Mouse (Mus musculus): Measurements from ENCODE around the gene Pola2. TPM values are rescaled to one million over a fixed set of nuclear protein-coding genes. Genes with fewer than 3 reads are reported as not detected.

Gene Pola2
- polyA plus RNA-seq, 1 experiment from 2014 or later: 32.1 TPM

- Histone ChIP-seq H3K4me3 (replicated peaks) (peak overlapping the region; percentile 14; the same call in 1 of the 2 replicates), H3K4me1 (replicated peaks) (peaks cover 8% of the 10 kb centered on the region), H3K4me2 (replicated peaks) (peak overlapping the region; percentile 42), H3K9ac (replicated peaks) (peak overlapping the region; percentile 57), H3K27ac (peak overlapping the region; percentile 44), H3K27me3 (no peaks in the 10 kb centered on the region), H3K36me3 (no peaks in the 10 kb centered on the region), H3K9me3 (no peaks in the 10 kb centered on the region)
- peak; percentile 81 for ATAC-seq
- WGBS: 8% methylated on average over 12 of the region's 13 CpGs
These were observed 24.9 kb upstream of the Pola2 start for GRCm38 (mm10) chr19:5988815-5989452.

DNA sequence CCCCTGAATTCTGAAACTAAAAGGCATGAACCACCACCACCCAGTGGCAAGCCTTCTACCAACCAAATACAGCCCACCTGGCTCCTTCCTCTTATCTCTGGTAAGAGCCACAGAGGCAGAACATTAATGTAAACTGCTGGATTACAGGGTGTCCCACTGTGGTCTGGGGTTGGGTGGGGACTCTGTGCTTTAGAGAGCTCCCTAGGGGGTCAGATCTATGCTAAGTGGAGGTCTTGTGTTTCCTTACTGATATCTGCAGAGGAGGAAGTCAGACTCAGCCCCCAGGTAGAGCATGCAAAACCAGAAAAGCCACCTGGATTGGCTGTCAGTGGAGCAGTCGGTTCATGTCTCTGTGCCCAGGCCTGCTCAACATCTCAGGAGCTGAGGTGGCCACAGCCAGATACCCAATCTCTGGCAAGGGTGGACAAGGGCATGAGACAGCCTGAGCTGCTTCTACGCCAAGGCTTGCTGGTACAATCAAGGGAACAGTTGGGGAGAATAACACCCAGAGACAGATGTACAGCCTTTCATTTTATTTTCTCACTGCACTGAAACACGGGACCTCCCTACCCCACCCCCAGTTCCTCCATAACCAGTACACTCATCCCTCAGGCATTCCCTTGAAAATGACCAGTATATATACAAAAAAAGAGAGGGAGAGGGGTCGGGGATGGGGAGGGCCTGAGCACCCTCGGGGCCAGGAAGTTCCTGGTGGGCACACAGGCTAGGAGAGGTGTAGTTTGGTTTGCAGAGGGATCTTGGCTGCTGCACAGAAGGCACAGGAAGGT lies 24.2 kb upstream of the Pola2 start:
- no peaks in the 10 kb centered on the region for H3K9me3 ChIP-seq
- H3K4me3 ChIP-seq (replicated peaks): no peak overlapping the region
- no peaks in the 10 kb centered on the region for H3K36me3 ChIP-seq
- H3K27ac ChIP-seq: no peak overlapping the region
- peaks cover 8% of the 10 kb centered on the region for H3K4me1 ChIP-seq (replicated peaks)
- H3K27me3 ChIP-seq: no peaks in the 10 kb centered on the region
- peak overlapping the region; percentile 57; the same call in 1 of the 2 replicates for H3K9ac ChIP-seq (replicated peaks)
- ATAC-seq: no peak
- H3K4me2 ChIP-seq (replicated peaks): no peak overlapping the region
- WGBS: 71% methylated on average over 5 of the region's 5 CpGs

DNA sequence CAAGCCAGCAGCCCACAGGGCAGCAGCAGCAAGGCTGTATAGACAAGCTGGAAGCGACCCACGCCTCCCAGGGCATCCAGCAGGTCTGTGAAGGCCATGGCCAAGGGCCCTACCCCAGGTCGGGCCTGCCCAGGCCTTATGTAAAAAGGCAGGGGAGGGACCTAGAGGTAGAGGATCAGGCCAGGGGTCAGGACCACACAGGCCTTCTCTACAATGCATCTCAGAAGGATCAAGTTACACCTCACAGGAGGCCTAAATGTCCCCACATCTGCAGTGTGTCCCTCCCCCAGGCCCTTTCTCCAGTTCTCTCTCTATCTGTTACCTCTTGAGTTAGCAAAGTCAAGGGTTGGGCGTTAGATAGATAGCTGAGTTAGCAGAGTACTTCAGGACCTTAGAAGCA lies 22.0 kb upstream of the Pola2 start, which contains the start of gene Slc22a20:
TSS of gene Slc22a20 (minus strand) at position 101 of the 400 bp plus-strand sequence.
- Histone ChIP-seq H3K4me2 (replicated peaks) (no peak within 1 kb of the TSS), H3K4me3 (replicated peaks) (no peak within 1 kb of the TSS), H3K9ac (replicated peaks) (no peak within 1 kb of the TSS), H3K27me3 (no peaks in the 10 kb centered on the region), H3K4me1 (replicated peaks) (peaks cover 8% of the 10 kb centered on the region), H3K27ac (no peak within 1 kb of the TSS), H3K36me3 (no peaks in the 10 kb centered on the region), H3K9me3 (no peaks in the 10 kb centered on the region)
- no peak for ATAC-seq
- 58% methylated on average over 4 of the region's 4 CpGs for WGBS

- Histone ChIP-seq H3K27ac (no peak overlapping the region), H3K4me1 (replicated peaks) (no peaks in the 10 kb centered on the region), H3K9ac (replicated peaks) (no peak overlapping the region), H3K4me2 (replicated peaks) (no peak overlapping the region), H3K36me3 (no peaks in the 10 kb centered on the region), H3K27me3 (no peaks in the 10 kb centered on the region), H3K4me3 (replicated peaks) (no peak overlapping the region), H3K9me3 (no peaks in the 10 kb centered on the region)
- ATAC-seq: no peak
- 86% methylated on average over 9 of the region's 9 CpGs for WGBS
These were observed 16.5 kb upstream of the Pola2 start for GRCm38 (mm10) chr19:5980477-5980876.

DNA sequence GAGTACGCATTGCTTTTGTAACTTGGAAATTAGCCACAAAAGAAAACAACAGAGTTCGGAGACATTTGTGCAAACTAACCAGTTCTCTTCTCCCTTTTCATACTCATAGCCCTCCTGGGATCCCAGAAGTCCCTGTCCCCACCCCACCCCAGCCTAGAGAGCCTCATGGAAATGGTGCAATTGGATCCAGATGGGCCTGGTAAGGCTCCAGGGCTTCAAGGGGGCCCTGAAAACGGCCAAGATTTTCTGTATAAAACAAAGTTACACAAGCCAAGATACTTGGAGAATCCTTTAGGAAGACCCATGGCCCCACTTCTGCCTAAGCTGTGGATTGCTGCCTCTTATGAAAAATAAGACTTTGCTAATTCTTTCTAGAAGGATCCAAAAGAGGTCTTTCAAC lies 13.7 kb upstream of the Pola2 start:
- H3K9ac ChIP-seq (replicated peaks): no peak overlapping the region
- H3K27ac ChIP-seq: no peak overlapping the region
- no peaks in the 10 kb centered on the region for H3K9me3 ChIP-seq
- no peak overlapping the region for H3K4me3 ChIP-seq (replicated peaks)
- no peaks in the 10 kb centered on the region for H3K4me1 ChIP-seq (replicated peaks)
- 84% methylated on average over 3 of the region's 3 CpGs for WGBS
- no peaks in the 10 kb centered on the region for H3K36me3 ChIP-seq
- no peak for ATAC-seq
- H3K4me2 ChIP-seq (replicated peaks): no peak overlapping the region
- H3K27me3 ChIP-seq: no peaks in the 10 kb centered on the region; the same call in 1 of the 2 replicates

GRCm38 (mm10) chr19:5975676-5976075 lies 11.7 kb upstream of the Pola2 start:
- H3K9ac ChIP-seq (replicated peaks): no peak overlapping the region
- 78% methylated on average over 4 of the region's 4 CpGs for WGBS
- ATAC-seq: no peak
- no peaks in the 10 kb centered on the region for H3K9me3 ChIP-seq
- no peak overlapping the region for H3K4me2 ChIP-seq (replicated peaks)
- no peaks in the 10 kb centered on the region; the same call in 1 of the 2 replicates for H3K27me3 ChIP-seq
- H3K36me3 ChIP-seq: no peaks in the 10 kb centered on the region
- no peaks in the 10 kb centered on the region for H3K4me1 ChIP-seq (replicated peaks)
- H3K4me3 ChIP-seq (replicated peaks): no peak overlapping the region
- H3K27ac ChIP-seq: no peak overlapping the region

- H3K27ac ChIP-seq: no peak overlapping the region
- no peak for ATAC-seq
These were observed 11.1 kb upstream of the Pola2 start for GRCm38 (mm10) chr19:5975112-5975511.

GRCm38 (mm10) chr19:5967664-5968063 lies 3.7 kb upstream of the Pola2 start:
- peaks cover 16% of the 10 kb centered on the region for H3K4me1 ChIP-seq (replicated peaks)
- WGBS: 86% methylated on average over 10 of the region's 10 CpGs
- H3K4me2 ChIP-seq (replicated peaks): no peak overlapping the region
- no peak overlapping the region for H3K9ac ChIP-seq (replicated peaks)
- no peak overlapping the region for H3K4me3 ChIP-seq (replicated peaks)
- no peaks in the 10 kb centered on the region for H3K36me3 ChIP-seq
- no peaks in the 10 kb centered on the region for H3K27me3 ChIP-seq
- no peaks in the 10 kb centered on the region for H3K9me3 ChIP-seq
- no peak for ATAC-seq
- no peak overlapping the region for H3K27ac ChIP-seq

More at GRCm38 (mm10) chr19:5975112-5975511, 11.1 kb upstream of the Pola2 start:
- no peaks in the 10 kb centered on the region; the same call in 1 of the 2 replicates for H3K27me3 ChIP-seq
- H3K4me1 ChIP-seq (replicated peaks): no peaks in the 10 kb centered on the region
- no peaks in the 10 kb centered on the region for H3K36me3 ChIP-seq
- H3K4me3 ChIP-seq (replicated peaks): no peak overlapping the region
- H3K9me3 ChIP-seq: no peaks in the 10 kb centered on the region
- WGBS: 73% methylated on average over 4 of the region's 4 CpGs
- no peak overlapping the region for H3K9ac ChIP-seq (replicated peaks)
- H3K4me2 ChIP-seq (replicated peaks): no peak overlapping the region

- no peak for ATAC-seq
- peaks cover 19% of the 10 kb centered on the region for H3K4me1 ChIP-seq (replicated peaks)
- 66% methylated on average over 6 of the region's 6 CpGs for WGBS
- no peaks in the 10 kb centered on the region for H3K36me3 ChIP-seq
- H3K27me3 ChIP-seq: no peaks in the 10 kb centered on the region
- no peak overlapping the region for H3K4me3 ChIP-seq (replicated peaks)
- H3K4me2 ChIP-seq (replicated peaks): no peak overlapping the region
- H3K27ac ChIP-seq: no peak overlapping the region
- H3K9ac ChIP-seq (replicated peaks): 0 out of 2 replicates have a peak overlapping the region, but pooled peaks have one; percentile 6
- no peaks in the 10 kb centered on the region for H3K9me3 ChIP-seq
These were observed 2.8 kb upstream of the Pola2 start for GRCm38 (mm10) chr19:5966786-5967185.

DNA sequence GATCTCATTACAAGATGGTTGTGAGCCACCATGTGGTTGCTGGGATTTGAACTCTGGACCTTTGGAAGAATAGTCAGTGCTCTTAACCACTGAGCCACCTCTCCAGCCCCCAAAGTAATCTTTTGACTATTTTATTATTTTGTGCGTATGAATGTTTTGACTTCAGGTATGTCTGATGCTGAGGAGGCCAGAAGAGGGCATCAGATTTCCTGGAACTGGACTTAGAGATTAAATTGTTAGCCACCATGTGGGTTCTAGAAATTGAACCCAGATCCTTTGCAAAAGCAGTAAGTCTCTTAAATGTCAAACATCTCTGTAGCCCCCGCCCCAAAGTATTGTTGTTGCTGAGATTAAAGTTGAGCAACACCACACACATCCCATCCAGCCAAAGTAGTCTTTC lies 1.9 kb upstream of the Pola2 start:
- Histone ChIP-seq H3K4me1 (replicated peaks) (peaks cover 19% of the 10 kb centered on the region), H3K4me2 (replicated peaks) (no peak overlapping the region), H3K27ac (no peak overlapping the region), H3K36me3 (no peaks in the 10 kb centered on the region; the same call in 1 of the 2 replicates), H3K9me3 (no peaks in the 10 kb centered on the region), H3K27me3 (no peaks in the 10 kb centered on the region), H3K4me3 (replicated peaks) (no peak overlapping the region), H3K9ac (replicated peaks) (no peak overlapping the region)
- WGBS: 93% methylated on average over 2 of the region's 2 CpGs
- no peak for ATAC-seq

DNA sequence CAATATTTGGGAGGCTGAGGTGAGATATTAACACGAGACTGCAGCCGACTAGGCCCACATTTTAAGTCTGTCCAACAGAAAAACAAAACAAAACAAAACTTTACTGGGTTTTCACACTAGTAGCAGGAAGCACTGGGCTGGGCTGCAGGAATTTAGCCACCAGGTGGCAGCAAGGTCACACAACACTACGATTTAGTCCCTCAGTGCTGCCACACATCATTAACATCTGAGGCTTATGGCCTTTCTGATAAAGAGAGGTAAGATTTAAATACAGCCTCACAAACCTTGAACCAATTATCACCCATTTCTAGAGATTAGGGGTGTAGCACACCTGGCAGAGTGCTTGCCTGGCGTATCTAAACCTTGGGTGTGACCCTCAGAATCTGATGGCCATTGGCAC lies 1.3 kb upstream of the Pola2 start:
- Histone ChIP-seq H3K36me3 (no peaks in the 10 kb centered on the region; the same call in 1 of the 2 replicates), H3K9ac (replicated peaks) (no peak overlapping the region), H3K4me2 (replicated peaks) (no peak overlapping the region), H3K27me3 (no peaks in the 10 kb centered on the region), H3K4me3 (replicated peaks) (no peak overlapping the region), H3K9me3 (no peaks in the 10 kb centered on the region), H3K4me1 (replicated peaks) (peaks cover 19% of the 10 kb centered on the region), H3K27ac (no peak overlapping the region)
- no peak for ATAC-seq
- 6% methylated on average over 4 of the region's 4 CpGs for WGBS

- peak overlapping the region; percentile 83 for H3K4me2 ChIP-seq (replicated peaks)
- H3K4me1 ChIP-seq (replicated peaks): peaks cover 19% of the 10 kb centered on the region
- H3K36me3 ChIP-seq: no peaks in the 10 kb centered on the region; the same call in 1 of the 2 replicates
- 0 out of 2 replicates have a peak overlapping the region, but pooled peaks have one; percentile 73 for H3K9ac ChIP-seq (replicated peaks)
- no peaks in the 10 kb centered on the region for H3K9me3 ChIP-seq
- H3K4me3 ChIP-seq (replicated peaks): peak overlapping the region; percentile 58
- ATAC-seq: no peak
- WGBS: 98% methylated on average over 2 of the region's 2 CpGs
- no peaks in the 10 kb centered on the region for H3K27me3 ChIP-seq
- H3K27ac ChIP-seq: no peak overlapping the region
These were observed 802 bp upstream of the Pola2 start for GRCm38 (mm10) chr19:5964804-5965203.
